Mouse (Mus musculus) midbrain, embryonic 12.5 days (tissue): Measurements from ENCODE around the gene Sapcd2. TPM values are rescaled to one million over a fixed set of nuclear protein-coding genes. Genes with fewer than 3 reads are reported as not detected.
A peak's percentile ranks its signal among the peaks of the same experiment; 100 is the strongest.

ENCODE experiments used
- ATAC-seq: fragments of 200-750 bp; cut with Nextera tagmentation; 2 replicates; pipeline ENCODE4 v1.8.0; 2017; ENCODE audit warnings: low read depth, moderate TSS enrichment, moderate library complexity; ENCODE audit not compliant: low FRiP score
- H3K27ac ChIP-seq: fragments of 300-500 bp; sonication (generic); replicated peaks from 2 replicates; pipeline ENCODE4 v1.5.1; 2016; ENCODE audit warnings: mild to moderate bottlenecking
- H3K27me3 ChIP-seq: fragments of 300-500 bp; sonication (generic); 2 replicates; pipeline ENCODE4 v1.6.1; 2016; ENCODE audit warnings: mild to moderate bottlenecking
- H3K36me3 ChIP-seq: fragments of 300-500 bp; sonication (generic); 2 replicates; pipeline ENCODE4 v1.6.1; 2016
- H3K4me1 ChIP-seq: fragments of 300-500 bp; sonication (generic); 2 replicates; pipeline ENCODE4 v1.6.1; 2016
- H3K4me2 ChIP-seq: fragments of 300-500 bp; sonication (generic); replicated peaks from 2 replicates; pipeline ENCODE4 v1.6.1; 2016; ENCODE audit warnings: mild to moderate bottlenecking, moderate library complexity
- H3K4me3 ChIP-seq: fragments of 300-500 bp; sonication (generic); 2 replicates; pipeline ENCODE4 v1.5.1; 2016; ENCODE audit warnings: mild to moderate bottlenecking
- H3K9ac ChIP-seq: fragments of 300-500 bp; sonication (generic); replicated peaks from 2 replicates; pipeline ENCODE4 v1.6.1; 2016; ENCODE audit warnings: mild to moderate bottlenecking, moderate library complexity
- H3K9me3 ChIP-seq: fragments of 300-500 bp; sonication (generic); 2 replicates; pipeline ENCODE4 v1.6.1; 2016; ENCODE audit warnings: mild to moderate bottlenecking
- WGBS: fragments of 180-500 bp; shearing (Covaris S2); methylation state at CpG from one replicate; pipeline ENCODE4 v1.1.7; 2016; 5-methylcytosine and 5-hydroxymethylcytosine counted together
- polyA plus RNA-seq: library from polyadenylated mRNA; unstranded; fragments of >200 nt; fragmentation: Nextera tagmentation; extraction: Ambion mirVana; gene quantifications from 2 replicates; pipeline ENCODE4 v1.2.1, GENCODE M21; 2016

Sapcd2 gene
- polyA plus RNA-seq, 1 experiment from 2014 or later = 52.3 TPM

- peaks cover 33% of the 10 kb centered on the region for H3K36me3 ChIP-seq
- 41% methylated on average over 18 of the region's 18 CpGs for WGBS
- peak overlapping the region; percentile 55 for H3K4me3 ChIP-seq
- peak overlapping the region; percentile 49 for H3K9ac ChIP-seq
- 0 out of 2 replicates have a peak, but pooled peaks have one; percentile 35 for ATAC-seq
- H3K9me3 ChIP-seq = no peaks in the 10 kb centered on the region
- peak overlapping the region; percentile 81 for H3K4me2 ChIP-seq
- H3K4me1 ChIP-seq = peaks cover 21% of the 10 kb centered on the region
- no peaks in the 10 kb centered on the region for H3K27me3 ChIP-seq
- H3K27ac ChIP-seq = no peak overlapping the region
Measured at GRCm38 (mm10) chr2:25355419-25356066, 16.6 kb upstream of the Sapcd2 start.

- peak within 1 kb of the TSS; percentile 55 for H3K4me3 ChIP-seq
- H3K36me3 ChIP-seq = peaks cover 24% of the 10 kb centered on the region
- 7% methylated on average over 13 of the region's 13 CpGs for WGBS
- peaks cover 21% of the 10 kb centered on the region for H3K4me1 ChIP-seq
- H3K27ac ChIP-seq = no peak within 1 kb of the TSS
- peak within 1 kb of the TSS; percentile 49 for H3K9ac ChIP-seq
- ATAC-seq = peak; percentile 87
- no peaks in the 10 kb centered on the region for H3K9me3 ChIP-seq
- H3K4me2 ChIP-seq = peak within 1 kb of the TSS; percentile 81
- H3K27me3 ChIP-seq = no peaks in the 10 kb centered on the region
Measured at GRCm38 (mm10) chr2:25356208-25357079, 15.7 kb upstream of the Sapcd2 start, which contains the start of gene Dpp7. Gene Dpp7 (minus strand): TSS chr2:25356359.

- no peaks in the 10 kb centered on the region for H3K36me3 ChIP-seq
- no peak overlapping the region for H3K9ac ChIP-seq
- no peak overlapping the region for H3K4me2 ChIP-seq
- H3K4me3 ChIP-seq = no peak overlapping the region
- peaks cover 26% of the 10 kb centered on the region for H3K27me3 ChIP-seq
- ATAC-seq = no peak
- H3K9me3 ChIP-seq = no peaks in the 10 kb centered on the region
- H3K27ac ChIP-seq = no peak overlapping the region
- peaks cover 22% of the 10 kb centered on the region for H3K4me1 ChIP-seq
- WGBS = 84% methylated on average over 4 of the region's 4 CpGs
Measured at GRCm38 (mm10) chr2:25359848-25360247, 12.3 kb upstream of the Sapcd2 start.

- no peak for ATAC-seq
- Histone ChIP-seq H3K9me3 (no peaks in the 10 kb centered on the region), H3K27me3 (peaks cover 55% of the 10 kb centered on the region), H3K36me3 (no peaks in the 10 kb centered on the region), H3K4me2 (no peak overlapping the region), H3K4me1 (peaks cover 10% of the 10 kb centered on the region), H3K27ac (no peak overlapping the region), H3K4me3 (no peak overlapping the region), H3K9ac (no peak overlapping the region)
- WGBS = 73% methylated on average over 13 of the region's 13 CpGs
Measured at GRCm38 (mm10) chr2:25363478-25364178, 8.5 kb upstream of the Sapcd2 start.

GRCm38 (mm10) chr2:25364313-25364712 is 7.8 kb upstream of the Sapcd2 start:
- H3K4me3 ChIP-seq = no peak overlapping the region
- peaks cover 10% of the 10 kb centered on the region for H3K4me1 ChIP-seq
- peaks cover 55% of the 10 kb centered on the region for H3K27me3 ChIP-seq
- no peak overlapping the region for H3K4me2 ChIP-seq
- H3K9ac ChIP-seq = no peak overlapping the region
- H3K9me3 ChIP-seq = no peaks in the 10 kb centered on the region
- 88% methylated on average over 4 of the region's 4 CpGs for WGBS
- ATAC-seq = no peak
- no peak overlapping the region for H3K27ac ChIP-seq
- no peaks in the 10 kb centered on the region for H3K36me3 ChIP-seq

GRCm38 (mm10) chr2:25364761-25365090 is 7.4 kb upstream of the Sapcd2 start:
- Histone ChIP-seq H3K9ac (peak overlapping the region; percentile 48), H3K4me1 (peaks cover 10% of the 10 kb centered on the region), H3K27me3 (peaks cover 55% of the 10 kb centered on the region), H3K4me3 (peak overlapping the region; percentile 51), H3K27ac (no peak overlapping the region), H3K9me3 (no peaks in the 10 kb centered on the region), H3K36me3 (no peaks in the 10 kb centered on the region), H3K4me2 (peak overlapping the region; percentile 94)
- ATAC-seq = no peak
- 29% methylated on average over 9 of the region's 9 CpGs for WGBS

- peak; percentile 66 for ATAC-seq
- no peak within 1 kb of the TSS for H3K27ac ChIP-seq
- peak within 1 kb of the TSS; percentile 94 for H3K4me2 ChIP-seq
- peak within 1 kb of the TSS; percentile 51 for H3K4me3 ChIP-seq
- peaks cover 10% of the 10 kb centered on the region for H3K4me1 ChIP-seq
- peaks cover 59% of the 10 kb centered on the region for H3K27me3 ChIP-seq
- peak within 1 kb of the TSS; percentile 48 for H3K9ac ChIP-seq
- H3K9me3 ChIP-seq = no peaks in the 10 kb centered on the region
- no peaks in the 10 kb centered on the region for H3K36me3 ChIP-seq
- WGBS = under 1% methylated on average over 53 of the region's 54 CpGs
Measured at GRCm38 (mm10) chr2:25365091-25365761, 6.9 kb upstream of the Sapcd2 start, which contains the start of gene Uap1l1. Gene Uap1l1 (minus strand): TSS chr2:25365682.

GRCm38 (mm10) chr2:25369996-25370395 is 2.1 kb upstream of the Sapcd2 start:
- Histone ChIP-seq H3K9me3 (no peaks in the 10 kb centered on the region), H3K4me3 (no peak overlapping the region), H3K4me1 (peaks cover 38% of the 10 kb centered on the region), H3K27me3 (peaks cover 32% of the 10 kb centered on the region), H3K4me2 (no peak overlapping the region), H3K36me3 (0 out of 2 replicates have a peak, but pooled peaks cover 5% of the 10 kb centered on the region), H3K9ac (no peak overlapping the region), H3K27ac (no peak overlapping the region)
- no peak for ATAC-seq
- 88% methylated on average over 3 of the region's 3 CpGs for WGBS

GRCm38 (mm10) chr2:25372644-25373391 is 697 bp downstream of the Sapcd2 start:
- Histone ChIP-seq H3K4me1 (peaks cover 32% of the 10 kb centered on the region), H3K27me3 (peaks cover 10% of the 10 kb centered on the region; the same call in 1 of the 2 replicates), H3K4me3 (peak overlapping the region; percentile 77), H3K9ac (peak overlapping the region; percentile 78), H3K4me2 (peak overlapping the region; percentile 96), H3K9me3 (no peaks in the 10 kb centered on the region), H3K27ac (peak overlapping the region; percentile 90; the same call in 1 of the 2 replicates), H3K36me3 (peaks cover 25% of the 10 kb centered on the region)
- 0 out of 2 replicates have a peak, but pooled peaks have one; percentile 14 for ATAC-seq
- 2% methylated on average over 42 of the region's 42 CpGs for WGBS

GRCm38 (mm10) chr2:25373431-25373830 is 1.3 kb downstream of the Sapcd2 start:
- ATAC-seq = no peak
- peak overlapping the region; percentile 77 for H3K4me3 ChIP-seq
- H3K4me1 ChIP-seq = peaks cover 32% of the 10 kb centered on the region
- H3K9me3 ChIP-seq = no peaks in the 10 kb centered on the region
- WGBS = 33% methylated on average over 2 of the region's 2 CpGs
- H3K9ac ChIP-seq = peak overlapping the region; percentile 78
- peaks cover 5% of the 10 kb centered on the region; the same call in 1 of the 2 replicates for H3K27me3 ChIP-seq
- H3K27ac ChIP-seq = no peak overlapping the region
- H3K36me3 ChIP-seq = peaks cover 31% of the 10 kb centered on the region
- peak overlapping the region; percentile 96 for H3K4me2 ChIP-seq

- no peak for ATAC-seq
- Histone ChIP-seq H3K27me3 (no peaks in the 10 kb centered on the region), H3K9ac (no peak overlapping the region), H3K4me3 (no peak overlapping the region), H3K36me3 (peaks cover 34% of the 10 kb centered on the region), H3K27ac (no peak overlapping the region), H3K4me2 (no peak overlapping the region), H3K9me3 (no peaks in the 10 kb centered on the region), H3K4me1 (peaks cover 27% of the 10 kb centered on the region)
- 56% methylated on average over 4 of the region's 4 CpGs for WGBS
Measured at GRCm38 (mm10) chr2:25376589-25376988, 4.5 kb downstream of the Sapcd2 start.
